Mouse (Mus musculus): ENCODE data around the gene Zfp346. TPM values are rescaled to one million over a fixed set of nuclear protein-coding genes. Genes with fewer than 3 reads are reported as not detected.

Gene Zfp346
- total and polyA plus RNA-seq, 3 experiments = 11.3 to 18.6 (median 12.4) TPM

DNA sequence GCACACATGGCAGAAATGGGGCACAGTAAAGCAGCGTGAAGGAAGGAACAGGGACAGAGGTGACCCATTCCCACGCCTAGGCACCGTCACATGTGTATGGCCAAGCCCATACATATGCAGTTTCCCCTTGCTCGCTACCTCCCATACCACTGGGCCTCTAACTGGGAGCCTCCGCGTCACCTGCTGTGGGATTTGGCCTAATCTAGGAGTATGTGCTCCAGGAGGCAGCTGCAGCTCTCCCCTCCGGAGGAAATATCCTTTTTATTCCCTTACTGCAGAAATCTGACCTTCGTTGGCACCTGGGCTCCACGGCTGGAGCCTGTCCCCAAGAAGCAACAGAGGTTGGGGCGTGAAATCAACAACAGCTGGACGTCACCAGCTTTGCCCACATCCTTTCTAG lies 69.2 kb downstream of the Zfp346 start:
- dilution Hi-C loops (cut with MboI; ENCODE audit: extremely low pct_ligation_motif_present, extremely low pct_unique_long_range_greater_than_20kb, low sequenced_read_pairs) = no loop called here
- no peak overlapping the region for H3K4me3 ChIP-seq (replicated peaks in 1 of 3; ENCODE audit: low read depth in 2 of 3, low read length in 2 of 3, poor library complexity in 1 of 3)
- no peak overlapping the region for H3K9ac ChIP-seq (ENCODE audit: insufficient read depth, low read depth)
- no peak overlapping the region for H3K4me2 ChIP-seq (ENCODE audit: insufficient read depth, low read depth, poor library complexity, severe bottlenecking)
- no peak overlapping the region for H3K27ac ChIP-seq (ENCODE audit: insufficient read depth, low read depth)
- no peaks in the 10 kb centered on the region for H3K36me3 ChIP-seq (replicated peaks in 1 of 2; ENCODE audit: control insufficient read depth in 1 of 2, insufficient read depth in 1 of 2, low read length in 1 of 2)
- no peaks in the 10 kb centered on the region for H3K79me2 ChIP-seq (replicated peaks; ENCODE audit: control insufficient read depth, extremely low read depth, insufficient read depth, poor library complexity, severe bottlenecking)
- peaks cover 12% of the 10 kb centered on the region for H3K27me3 ChIP-seq (replicated peaks)
- in situ Hi-C loops (cut with MboI; ENCODE audit: low pct_ligation_motif_present, low pct_unique_long_range_greater_than_20kb, low sequenced_read_pairs) = loop anchor here (10.0 kb wide), 1 partner anchor 380 kb away; no protein-coding TSS in a partner anchor
- no peak for DNase-seq (ENCODE audit: extremely low read depth)
- no peak for TF ChIP-seq CHD1 (IDR thresholded peaks at IDR 0.05; ENCODE audit: low read depth, low read length)
- TF ChIP-seq POLR2A (IDR thresholded peaks at IDR 0.05; ENCODE audit: low read depth, low read length) = no peak
- no peak for TF ChIP-seq RCOR1 (conservative IDR thresholded peaks at IDR 0.05; ENCODE audit: low read depth, low read length)
- no peak for TF ChIP-seq PAX5 (IDR thresholded peaks at IDR 0.05; ENCODE audit: low read length)
- TF ChIP-seq SIN3A (IDR thresholded peaks at IDR 0.05; ENCODE audit: low read length) = no peak
- TF ChIP-seq SMC3 (IDR thresholded peaks at IDR 0.05; ENCODE audit: low read depth, low read length) = no peak
- TF ChIP-seq BHLHE40 (IDR thresholded peaks at IDR 0.05; ENCODE audit: low read depth, low read length) = no peak
- TF ChIP-seq JUND (conservative IDR thresholded peaks at IDR 0.05; ENCODE audit: low read depth, low read length) = no peak
- no peak for TF ChIP-seq USF1 (IDR thresholded peaks at IDR 0.05; ENCODE audit: low read depth, low read length)
- TF ChIP-seq CHD2 (IDR thresholded peaks at IDR 0.05; ENCODE audit: low read length) = no peak
- TF ChIP-seq ELF1 (IDR thresholded peaks at IDR 0.05; ENCODE audit: low read depth, low read length) = no peak
- TF ChIP-seq MXI1 (IDR thresholded peaks at IDR 0.05; ENCODE audit: low read depth, low read length) = no peak
- TF ChIP-seq ZC3H11A (IDR thresholded peaks at IDR 0.05; ENCODE audit: low read depth, low read length) = no peak
- TF ChIP-seq GABPA (IDR thresholded peaks at IDR 0.05; ENCODE audit: insufficient replicate concordance, low read depth, low read length) = no peak
- H3K4me1 ChIP-seq (ENCODE audit: control insufficient read depth in 1 of 2, insufficient read depth in 2 of 2) = peaks cover 5 to 16% of the 10 kb centered on the region in 2 experiments
- peaks cover 2% of the 10 kb centered on the region for H3K9me3 ChIP-seq (replicated peaks; ENCODE audit: low read length)

DNA sequence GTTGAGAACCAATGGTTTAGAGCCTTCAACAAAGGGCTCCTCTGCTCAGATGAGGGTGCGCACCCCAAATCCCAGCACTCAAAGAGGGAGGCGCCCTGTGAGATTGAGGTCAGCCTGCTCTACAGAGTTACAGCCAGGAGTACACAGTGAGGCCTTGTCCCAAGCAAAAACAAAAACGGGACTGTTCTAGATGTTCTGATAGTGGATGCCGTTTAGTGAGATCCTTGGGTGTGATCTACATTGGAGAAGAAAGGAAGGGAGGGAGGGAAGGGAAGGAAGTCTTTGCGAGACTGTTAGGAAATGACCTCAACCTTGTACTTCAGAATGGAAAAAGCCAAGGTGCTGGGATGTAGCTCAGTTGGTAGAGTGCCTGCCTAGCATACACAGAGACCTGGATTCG lies 71.2 kb downstream of the Zfp346 start:
- Histone ChIP-seq H3K27ac (ENCODE audit: insufficient read depth, low read depth) (no peak overlapping the region), H3K36me3 (replicated peaks in 1 of 2; ENCODE audit: control insufficient read depth in 1 of 2, insufficient read depth in 1 of 2, low read length in 1 of 2) (no peaks in the 10 kb centered on the region), H3K4me1 (ENCODE audit: control insufficient read depth in 1 of 2, insufficient read depth in 2 of 2) (peaks cover 5 to 16% of the 10 kb centered on the region in 2 experiments), H3K27me3 (replicated peaks) (peaks cover 12% of the 10 kb centered on the region), H3K9ac (ENCODE audit: insufficient read depth, low read depth) (no peak overlapping the region), H3K9me3 (replicated peaks; ENCODE audit: low read length) (no peaks in the 10 kb centered on the region), H3K4me3 (replicated peaks in 1 of 3; ENCODE audit: low read depth in 2 of 3, low read length in 2 of 3, poor library complexity in 1 of 3) (no peak overlapping the region), H3K79me2 (replicated peaks; ENCODE audit: control insufficient read depth, extremely low read depth, insufficient read depth, poor library complexity, severe bottlenecking) (no peaks in the 10 kb centered on the region), H3K4me2 (ENCODE audit: insufficient read depth, low read depth, poor library complexity, severe bottlenecking) (no peak overlapping the region)
- DNase-seq (ENCODE audit: extremely low read depth) = no peak
- dilution Hi-C loops (cut with MboI; ENCODE audit: extremely low pct_ligation_motif_present, extremely low pct_unique_long_range_greater_than_20kb, low sequenced_read_pairs) = no loop called here
- in situ Hi-C loops (cut with MboI; ENCODE audit: low pct_ligation_motif_present, low pct_unique_long_range_greater_than_20kb, low sequenced_read_pairs) = loop anchor here (10.0 kb wide), 1 partner anchor 381 kb away; no protein-coding TSS in a partner anchor
- TF ChIP-seq USF2 (conservative IDR thresholded peaks at IDR 0.05; ENCODE audit: low read depth, low read length) = no peak
- TF ChIP-seq BHLHE40 (IDR thresholded peaks at IDR 0.05; ENCODE audit: low read depth, low read length) = no peak
- no peak for TF ChIP-seq KAT2A (IDR thresholded peaks at IDR 0.05; ENCODE audit: insufficient replicate concordance, low read length)
- TF ChIP-seq USF1 (IDR thresholded peaks at IDR 0.05; ENCODE audit: low read depth, low read length) = no peak
- no peak for TF ChIP-seq CHD1 (IDR thresholded peaks at IDR 0.05; ENCODE audit: low read depth, low read length)
- no peak for TF ChIP-seq ZC3H11A (IDR thresholded peaks at IDR 0.05; ENCODE audit: low read depth, low read length)
